Mouse (Mus musculus) B cell, adult 2 months (primary cell): ENCODE data around the gene Ulk3.

Experiments used
- DNase-seq, 2 experiments: peaks; one replicate each; pipeline ENCODE4 v3.0.0; 2022

Gene Ulk3

DNA sequence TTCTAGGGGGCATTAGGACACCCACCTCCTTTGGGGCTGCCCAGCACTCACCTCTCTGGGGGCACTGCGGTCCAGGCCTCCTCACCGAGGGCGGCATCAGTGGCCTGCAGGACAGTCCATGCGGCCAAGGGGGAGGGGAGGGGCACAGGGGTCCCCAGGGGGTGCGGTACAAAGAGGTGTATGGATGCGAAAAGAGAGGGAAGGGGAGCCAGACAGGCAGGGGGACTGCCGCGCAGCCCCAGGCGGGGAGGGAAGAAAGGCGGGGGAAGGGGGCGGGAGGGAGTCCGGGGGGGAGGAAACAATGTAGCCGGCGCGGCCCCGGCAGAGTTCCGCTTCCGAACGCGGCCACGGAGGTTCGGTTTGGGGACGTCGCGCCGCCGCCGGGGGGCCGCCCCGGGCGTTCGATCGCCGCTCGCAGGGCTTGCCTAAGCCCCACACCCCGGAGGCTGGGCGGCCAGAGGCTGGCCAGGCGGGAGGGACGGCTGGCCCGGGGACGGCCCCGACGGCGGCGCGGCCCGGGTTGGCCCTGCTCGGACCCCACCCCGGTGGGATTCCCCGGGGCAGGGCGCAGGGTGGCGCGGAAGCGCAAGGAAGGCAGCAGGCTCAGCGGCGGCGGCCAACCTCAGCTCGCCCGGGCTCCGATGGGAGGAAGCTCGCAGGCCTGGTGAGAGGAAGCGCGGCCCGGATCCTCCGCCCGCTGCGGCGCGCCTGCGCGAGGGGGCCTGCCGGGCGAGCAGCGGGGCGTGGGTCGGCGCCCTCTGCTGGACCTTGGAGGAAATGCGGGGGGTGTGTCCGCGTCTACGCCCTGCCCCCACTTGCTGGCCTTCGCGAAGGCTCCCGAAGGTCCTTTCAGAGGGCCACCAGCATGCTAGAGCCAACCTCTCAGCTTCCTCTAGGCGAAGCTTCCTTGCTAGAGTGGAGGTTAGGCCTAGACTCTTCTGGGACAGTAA lies 56.0 kb downstream of the Ulk3 start:
- DNase-seq: peak; percentile 96 to 97
